Mouse (Mus musculus) left cerebral cortex, adult 6 months (tissue): ENCODE data around the gene Hmcn2. TPM values are rescaled to one million over a fixed set of nuclear protein-coding genes. Genes with fewer than 3 reads are reported as not detected.

Experiments used
- long read RNA-seq, 2 experiments: library from polyadenylated mRNA; unstranded; transcript quantifications; one replicate each; pipeline ENCODE4 v2.0.0; 2019 to 2020
- polyA plus RNA-seq: library from polyadenylated mRNA; unstranded; fragments of <200 nt; fragmentation: Nextera tagmentation; gene quantifications from 2 replicates; pipeline ENCODE4 v1.2.3, GENCODE M21; 2021

Hmcn2 gene
- polyA plus RNA-seq: 0.20 and 0.23 TPM in 2 replicates
- long read RNA-seq, experiment 1, partial matches to known transcripts: 1 of 2 reads
- long read RNA-seq, experiment 1, other reads (novel, unspliced or antisense): 1 of 2 reads
- long read RNA-seq, experiment 2: 0 reads

DNA sequence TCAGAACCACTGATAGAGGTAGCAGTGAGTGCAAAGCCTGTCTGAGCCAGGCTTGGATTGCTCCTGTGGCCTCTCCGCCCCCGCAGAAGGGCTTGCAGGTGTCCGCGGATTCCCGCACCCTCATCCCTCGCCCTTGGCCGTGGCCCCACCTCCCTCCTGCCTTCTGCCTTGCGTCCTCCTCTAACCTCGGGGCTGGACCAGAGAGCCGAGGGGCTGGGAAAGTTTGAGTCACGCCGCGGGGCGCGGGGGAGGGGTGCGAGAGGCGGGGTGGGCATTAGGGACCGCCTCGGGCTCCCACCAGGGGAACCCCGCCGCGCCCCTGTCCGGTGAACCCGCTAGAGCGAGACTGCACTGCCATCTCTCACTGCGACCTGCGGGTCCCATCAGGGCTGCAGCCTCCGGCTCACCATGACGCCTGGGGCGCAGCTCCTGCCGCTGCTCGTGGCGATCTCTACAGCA is at the start of gene Hmcn2:
Hmcn2 (plus strand) TSS at position 409 of the 459 bp plus-strand sequence.

DNA sequence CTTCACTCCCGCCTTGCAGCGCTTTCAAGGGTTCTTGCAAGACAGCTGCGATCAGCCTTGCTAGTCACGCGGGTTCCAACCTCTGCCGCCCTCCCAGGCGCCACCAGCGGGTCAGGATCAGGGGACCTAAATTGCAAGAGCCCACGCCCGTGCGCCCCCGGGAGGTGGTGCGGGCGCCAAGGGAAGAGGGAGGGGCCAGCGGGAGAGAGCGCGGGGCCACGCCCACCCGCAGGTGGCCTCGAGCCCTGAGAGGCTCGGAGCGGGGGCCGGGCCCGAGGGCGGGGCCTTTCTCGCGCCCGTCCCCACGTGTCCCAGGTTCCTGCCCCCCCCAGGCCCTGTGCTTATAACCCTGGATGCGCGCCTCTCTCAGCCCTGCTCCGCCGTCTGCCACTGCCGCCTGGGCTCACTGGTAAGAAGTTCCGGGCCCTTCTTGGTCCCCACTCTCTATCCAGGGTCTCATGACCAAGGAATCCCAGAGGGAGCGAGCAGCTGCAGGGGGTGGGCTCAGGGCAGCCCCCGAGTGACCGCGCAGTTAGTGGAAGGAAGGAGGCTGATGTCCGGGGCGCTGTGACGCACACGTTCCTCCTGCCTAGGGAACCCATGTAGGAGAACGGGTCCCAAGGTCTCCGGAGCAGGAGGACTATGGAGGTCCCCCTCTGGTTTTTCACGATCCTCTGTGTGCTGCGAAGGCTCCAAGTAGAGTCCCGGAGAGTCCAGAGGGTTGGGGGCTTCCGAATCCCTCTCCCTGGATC is 155.9 kb downstream of the Hmcn2 start, which contains the start of gene Ass1:
Ass1 (plus strand) TSS at position 277 of the 752 bp plus-strand sequence.

Other genes with a start within 250 kb of the Hmcn2 start
- 16.3 and 25.4 TPM in 2 replicates for gene Fnbp1, start 172.4 kb upstream of the Hmcn2 start, polyA plus RNA-seq
- gene Gpr107, start 162.1 kb upstream of the Hmcn2 start, polyA plus RNA-seq: 3.9 and 9.9 TPM in 2 replicates
- 280 and 436 TPM in 2 replicates for gene Ncs1, start 68.6 kb upstream of the Hmcn2 start, polyA plus RNA-seq
- 65.8 and 75.5 TPM in 2 replicates for gene Ass1, start 155.8 kb downstream of the Hmcn2 start, polyA plus RNA-seq